Mouse (Mus musculus): ENCODE measurements around the gene Ifnk. TPM values are rescaled to one million over a fixed set of nuclear protein-coding genes. Genes with fewer than 3 reads are reported as not detected.

Ifnk gene
- polyA plus RNA-seq, 1 experiment from 2014 or later: not detected

DNA sequence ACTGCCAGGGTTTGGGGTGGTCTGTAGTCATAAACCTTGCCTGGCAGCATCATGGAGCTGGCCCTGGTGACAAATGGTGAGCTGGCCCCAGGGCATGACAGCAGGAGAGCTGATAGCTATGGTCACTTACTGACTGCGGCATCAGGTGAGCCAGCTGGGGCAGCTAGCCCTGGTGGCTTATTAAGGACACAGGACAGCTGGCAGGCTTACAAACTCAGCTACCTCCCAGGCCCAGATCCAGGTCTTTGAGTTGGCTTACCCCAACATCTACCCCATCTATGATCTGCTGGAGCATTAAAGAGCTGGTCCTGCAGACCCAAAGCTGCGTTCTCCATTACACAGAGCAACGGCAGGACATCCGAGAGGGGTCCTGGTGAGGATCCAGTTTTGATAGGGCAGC is 18.4 kb upstream of the Ifnk start:
- Histone ChIP-seq H3K4me1 (ENCODE audit: control insufficient read depth, insufficient read depth, low read length) (no peaks in the 10 kb centered on the region), H3K9me3 (ENCODE audit: control insufficient read depth, low read length) (no peaks in the 10 kb centered on the region), H3K9ac (replicated peaks; ENCODE audit: low read depth, low read length) (no peak overlapping the region), H3K4me3 (ENCODE audit: low read depth, low read length) (no peak overlapping the region), H3K4me2 (ENCODE audit: low read depth, low read length) (no peak overlapping the region), H3K27me3 (ENCODE audit: control insufficient read depth, insufficient read depth, low read length) (no peaks in the 10 kb centered on the region), H3K36me3 (ENCODE audit: control insufficient read depth, insufficient read depth, low read length) (no peaks in the 10 kb centered on the region), H3K27ac (ENCODE audit: low read depth, low read length) (no peak overlapping the region)
- ATAC-seq (ENCODE audit: low read depth): no peak
- WGBS: 90% methylated on average over 4 of the region's 4 CpGs

GRCm38 (mm10) chr4:35134846-35135611 is 16.8 kb upstream of the Ifnk start:
- no peak overlapping the region for H3K4me3 ChIP-seq (ENCODE audit: low read depth, low read length)
- no peak overlapping the region for H3K27ac ChIP-seq (ENCODE audit: low read depth, low read length)
- no peaks in the 10 kb centered on the region for H3K27me3 ChIP-seq (ENCODE audit: control insufficient read depth, insufficient read depth, low read length)
- no peak overlapping the region for H3K4me2 ChIP-seq (ENCODE audit: low read depth, low read length)
- no peaks in the 10 kb centered on the region for H3K4me1 ChIP-seq (ENCODE audit: control insufficient read depth, insufficient read depth, low read length)
- WGBS: 80% methylated on average over 15 of the region's 15 CpGs
- no peak for ATAC-seq (ENCODE audit: low read depth)
- H3K36me3 ChIP-seq (ENCODE audit: control insufficient read depth, insufficient read depth, low read length): no peaks in the 10 kb centered on the region
- no peaks in the 10 kb centered on the region for H3K9me3 ChIP-seq (ENCODE audit: control insufficient read depth, low read length)
- no peak overlapping the region for H3K9ac ChIP-seq (replicated peaks; ENCODE audit: low read depth, low read length)

DNA sequence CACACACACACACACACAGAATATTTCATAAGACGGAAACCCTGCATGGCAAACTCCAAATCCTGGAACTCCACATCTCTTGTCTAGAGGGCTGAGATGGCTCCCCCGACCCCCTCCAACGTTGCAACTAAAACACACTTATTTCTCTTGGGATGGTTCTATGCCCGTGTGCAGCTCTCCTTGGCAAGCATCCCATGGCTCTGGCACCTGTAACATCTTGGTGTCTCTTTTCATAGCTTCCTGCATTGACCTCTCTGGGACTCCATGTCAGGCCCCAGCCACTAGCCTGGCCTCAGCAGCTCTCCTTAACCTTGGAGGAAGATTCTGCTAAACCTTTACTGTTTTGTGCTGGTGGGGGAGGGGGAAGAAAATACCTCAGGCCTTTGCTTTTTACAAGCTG is 16.1 kb upstream of the Ifnk start:
- no peak for ATAC-seq (ENCODE audit: low read depth)
- Histone ChIP-seq H3K36me3 (ENCODE audit: control insufficient read depth, insufficient read depth, low read length) (no peaks in the 10 kb centered on the region), H3K4me2 (ENCODE audit: low read depth, low read length) (no peak overlapping the region), H3K4me3 (ENCODE audit: low read depth, low read length) (no peak overlapping the region), H3K27me3 (ENCODE audit: control insufficient read depth, insufficient read depth, low read length) (no peaks in the 10 kb centered on the region), H3K9me3 (ENCODE audit: control insufficient read depth, low read length) (no peaks in the 10 kb centered on the region), H3K27ac (ENCODE audit: low read depth, low read length) (no peak overlapping the region), H3K4me1 (ENCODE audit: control insufficient read depth, insufficient read depth, low read length) (no peaks in the 10 kb centered on the region), H3K9ac (replicated peaks; ENCODE audit: low read depth, low read length) (no peak overlapping the region)
- 77% methylated on average over 4 of the region's 4 CpGs for WGBS

- 83% methylated on average over 8 of the region's 8 CpGs for WGBS
Measured at GRCm38 (mm10) chr4:35136996-35137395, 14.9 kb upstream of the Ifnk start.

GRCm38 (mm10) chr4:35138077-35138476 is 13.8 kb upstream of the Ifnk start:
- Histone ChIP-seq H3K4me1 (ENCODE audit: control insufficient read depth, insufficient read depth, low read length) (no peaks in the 10 kb centered on the region), H3K9ac (replicated peaks; ENCODE audit: low read depth, low read length) (no peak overlapping the region), H3K4me3 (ENCODE audit: low read depth, low read length) (no peak overlapping the region), H3K27ac (ENCODE audit: low read depth, low read length) (no peak overlapping the region), H3K4me2 (ENCODE audit: low read depth, low read length) (no peak overlapping the region), H3K36me3 (ENCODE audit: control insufficient read depth, insufficient read depth, low read length) (no peaks in the 10 kb centered on the region), H3K27me3 (ENCODE audit: control insufficient read depth, insufficient read depth, low read length) (no peaks in the 10 kb centered on the region), H3K9me3 (ENCODE audit: control insufficient read depth, low read length) (no peaks in the 10 kb centered on the region)
- ATAC-seq (ENCODE audit: low read depth): no peak
- 51% methylated on average over 6 of the region's 6 CpGs for WGBS

More at GRCm38 (mm10) chr4:35136996-35137395, 14.9 kb upstream of the Ifnk start:
- ATAC-seq (ENCODE audit: low read depth): no peak
- no peak overlapping the region for H3K27ac ChIP-seq (ENCODE audit: low read depth, low read length)
- no peak overlapping the region for H3K4me2 ChIP-seq (ENCODE audit: low read depth, low read length)
- H3K4me1 ChIP-seq (ENCODE audit: control insufficient read depth, insufficient read depth, low read length): no peaks in the 10 kb centered on the region
- H3K4me3 ChIP-seq (ENCODE audit: low read depth, low read length): no peak overlapping the region
- H3K9me3 ChIP-seq (ENCODE audit: control insufficient read depth, low read length): no peaks in the 10 kb centered on the region
- H3K27me3 ChIP-seq (ENCODE audit: control insufficient read depth, insufficient read depth, low read length): no peaks in the 10 kb centered on the region
- H3K9ac ChIP-seq (replicated peaks; ENCODE audit: low read depth, low read length): no peak overlapping the region
- H3K36me3 ChIP-seq (ENCODE audit: control insufficient read depth, insufficient read depth, low read length): no peaks in the 10 kb centered on the region

DNA sequence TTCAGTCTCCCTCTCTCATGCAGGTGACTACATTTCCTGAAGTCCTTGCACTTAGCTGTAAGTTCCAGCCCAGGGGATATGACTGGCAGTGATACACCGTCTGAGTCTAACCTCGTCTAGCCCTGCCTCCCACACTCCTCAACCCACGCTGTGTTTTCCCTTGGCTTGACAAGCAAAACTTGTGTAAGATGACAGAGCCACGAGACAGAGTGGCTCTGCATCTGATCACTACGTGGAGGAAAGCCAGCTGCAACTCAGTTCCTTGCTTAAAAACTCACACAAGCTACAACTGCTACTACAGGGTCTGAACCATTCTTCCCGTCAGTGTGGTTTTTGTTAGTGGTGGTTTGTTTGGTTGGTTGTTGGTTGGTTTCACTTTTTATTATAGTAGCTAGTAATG is 11.5 kb upstream of the Ifnk start:
- ATAC-seq (ENCODE audit: low read depth): no peak
- 89% methylated on average over 6 of the region's 6 CpGs for WGBS
- H3K4me1 ChIP-seq (ENCODE audit: control insufficient read depth, insufficient read depth, low read length): no peaks in the 10 kb centered on the region

DNA sequence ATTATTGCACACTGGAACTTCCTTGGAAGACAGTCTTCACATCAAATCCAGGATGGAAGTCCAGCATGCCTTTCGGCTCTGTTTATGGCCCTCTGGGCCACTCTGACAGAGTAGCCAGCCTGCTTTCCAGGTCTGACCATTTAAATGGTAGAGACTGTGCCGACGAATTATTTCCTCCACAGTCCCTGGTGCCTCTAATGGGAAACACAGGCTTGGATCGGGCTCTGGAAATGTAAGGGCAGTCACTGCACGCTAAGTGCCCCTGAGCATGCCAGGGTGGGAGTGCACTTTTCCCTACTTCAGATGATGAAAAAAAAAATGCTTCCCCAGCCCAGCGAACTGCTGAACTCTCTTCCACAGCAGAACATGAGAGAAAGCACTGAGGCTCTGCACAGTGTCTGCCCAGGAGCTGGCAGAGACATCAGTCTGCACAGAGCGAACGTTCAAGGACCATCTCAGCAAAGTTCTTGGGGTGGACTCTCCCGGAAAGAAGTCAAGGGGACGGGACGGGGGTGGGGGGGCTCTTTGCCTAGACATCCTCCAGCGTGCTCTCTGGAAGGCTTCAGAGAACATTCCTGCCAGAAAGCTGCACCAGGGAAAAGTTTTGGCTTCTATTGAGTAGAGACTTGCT is 8.3 kb upstream of the Ifnk start:
- no peak overlapping the region for H3K4me2 ChIP-seq (ENCODE audit: low read depth, low read length)
- H3K9me3 ChIP-seq (ENCODE audit: control insufficient read depth, low read length): no peaks in the 10 kb centered on the region
- ATAC-seq (ENCODE audit: low read depth): no peak
- H3K4me3 ChIP-seq (ENCODE audit: low read depth, low read length): no peak overlapping the region
- no peaks in the 10 kb centered on the region for H3K27me3 ChIP-seq (ENCODE audit: control insufficient read depth, insufficient read depth, low read length)
- no peaks in the 10 kb centered on the region for H3K36me3 ChIP-seq (ENCODE audit: control insufficient read depth, insufficient read depth, low read length)
- H3K4me1 ChIP-seq (ENCODE audit: control insufficient read depth, insufficient read depth, low read length): no peaks in the 10 kb centered on the region
- no peak overlapping the region for H3K9ac ChIP-seq (replicated peaks; ENCODE audit: low read depth, low read length)
- no peak overlapping the region for H3K27ac ChIP-seq (ENCODE audit: low read depth, low read length)
- WGBS: 84% methylated on average over 12 of the region's 12 CpGs

More for the DNA sequence above, 11.5 kb upstream of the Ifnk start:
- no peak overlapping the region for H3K9ac ChIP-seq (replicated peaks; ENCODE audit: low read depth, low read length)
- H3K4me3 ChIP-seq (ENCODE audit: low read depth, low read length): no peak overlapping the region
- H3K27me3 ChIP-seq (ENCODE audit: control insufficient read depth, insufficient read depth, low read length): no peaks in the 10 kb centered on the region
- H3K9me3 ChIP-seq (ENCODE audit: control insufficient read depth, low read length): no peaks in the 10 kb centered on the region
- no peak overlapping the region for H3K27ac ChIP-seq (ENCODE audit: low read depth, low read length)
- H3K36me3 ChIP-seq (ENCODE audit: control insufficient read depth, insufficient read depth, low read length): no peaks in the 10 kb centered on the region
- H3K4me2 ChIP-seq (ENCODE audit: low read depth, low read length): no peak overlapping the region

DNA sequence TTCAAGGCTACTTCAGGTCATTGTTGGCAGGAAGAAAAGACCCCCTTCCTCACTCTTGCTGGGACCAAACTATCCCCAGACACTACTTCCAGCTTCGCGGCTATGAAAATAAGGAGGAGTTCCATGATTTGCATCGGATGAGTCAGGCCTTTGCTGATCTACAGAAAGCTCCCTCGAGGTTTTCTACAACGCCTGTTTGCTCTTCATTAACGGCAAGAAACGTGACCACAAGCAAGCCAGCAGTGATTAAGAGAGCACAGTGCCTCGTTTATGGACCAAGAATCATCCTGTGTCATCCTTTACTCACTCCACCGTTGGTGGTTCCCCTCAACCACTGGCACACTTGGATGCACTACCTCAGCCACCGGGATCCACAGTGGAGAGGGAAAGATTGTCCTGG is 6.1 kb upstream of the Ifnk start:
- Histone ChIP-seq H3K4me1 (ENCODE audit: control insufficient read depth, insufficient read depth, low read length) (no peaks in the 10 kb centered on the region), H3K27me3 (ENCODE audit: control insufficient read depth, insufficient read depth, low read length) (no peaks in the 10 kb centered on the region), H3K9ac (replicated peaks; ENCODE audit: low read depth, low read length) (no peak overlapping the region), H3K9me3 (ENCODE audit: control insufficient read depth, low read length) (no peaks in the 10 kb centered on the region), H3K4me3 (ENCODE audit: low read depth, low read length) (no peak overlapping the region), H3K36me3 (ENCODE audit: control insufficient read depth, insufficient read depth, low read length) (no peaks in the 10 kb centered on the region), H3K27ac (ENCODE audit: low read depth, low read length) (no peak overlapping the region), H3K4me2 (ENCODE audit: low read depth, low read length) (no peak overlapping the region)
- 80% methylated on average over 10 of the region's 10 CpGs for WGBS
- no peak for ATAC-seq (ENCODE audit: low read depth)

DNA sequence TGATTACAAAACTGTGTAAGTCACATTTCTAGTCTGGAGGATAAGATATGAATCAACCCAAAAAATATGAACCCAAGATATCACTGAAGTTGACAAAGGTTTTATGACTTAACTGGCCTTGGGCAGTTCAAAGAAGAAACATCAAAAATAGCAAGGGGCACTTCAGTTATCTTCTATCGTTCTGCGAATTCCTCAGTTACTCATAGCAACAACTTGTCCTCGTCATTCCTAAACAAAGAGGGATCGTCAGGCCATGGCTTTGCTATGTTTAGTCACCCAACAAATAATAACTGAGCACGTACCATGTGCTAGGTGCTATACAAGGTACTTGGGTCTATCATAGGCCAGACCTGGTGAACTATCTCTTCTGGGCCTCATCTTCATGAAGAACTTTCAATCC is 5.3 kb upstream of the Ifnk start:
- no peak for ATAC-seq (ENCODE audit: low read depth)
- H3K4me2 ChIP-seq (ENCODE audit: low read depth, low read length): no peak overlapping the region
- H3K9ac ChIP-seq (replicated peaks; ENCODE audit: low read depth, low read length): no peak overlapping the region
- whole genome bisulfite sequencing: 94% methylated on average over 5 of the region's 5 CpGs
- no peaks in the 10 kb centered on the region for H3K27me3 ChIP-seq (ENCODE audit: control insufficient read depth, insufficient read depth, low read length)
- H3K4me1 ChIP-seq (ENCODE audit: control insufficient read depth, insufficient read depth, low read length): no peaks in the 10 kb centered on the region
- H3K36me3 ChIP-seq (ENCODE audit: control insufficient read depth, insufficient read depth, low read length): no peaks in the 10 kb centered on the region
- no peak overlapping the region for H3K27ac ChIP-seq (ENCODE audit: low read depth, low read length)
- no peak overlapping the region for H3K4me3 ChIP-seq (ENCODE audit: low read depth, low read length)
- no peaks in the 10 kb centered on the region for H3K9me3 ChIP-seq (ENCODE audit: control insufficient read depth, low read length)

Measured in neural tube, embryonic 14.5 days (tissue).